Mouse (Mus musculus) thymus, postnatal 14 days (tissue): ENCODE data around the gene AC109138.7.

Experiments
- DNase-seq: peaks from one replicate; pipeline ENCODE4 v3.0.0; 2021

AC109138.7 gene

DNA sequence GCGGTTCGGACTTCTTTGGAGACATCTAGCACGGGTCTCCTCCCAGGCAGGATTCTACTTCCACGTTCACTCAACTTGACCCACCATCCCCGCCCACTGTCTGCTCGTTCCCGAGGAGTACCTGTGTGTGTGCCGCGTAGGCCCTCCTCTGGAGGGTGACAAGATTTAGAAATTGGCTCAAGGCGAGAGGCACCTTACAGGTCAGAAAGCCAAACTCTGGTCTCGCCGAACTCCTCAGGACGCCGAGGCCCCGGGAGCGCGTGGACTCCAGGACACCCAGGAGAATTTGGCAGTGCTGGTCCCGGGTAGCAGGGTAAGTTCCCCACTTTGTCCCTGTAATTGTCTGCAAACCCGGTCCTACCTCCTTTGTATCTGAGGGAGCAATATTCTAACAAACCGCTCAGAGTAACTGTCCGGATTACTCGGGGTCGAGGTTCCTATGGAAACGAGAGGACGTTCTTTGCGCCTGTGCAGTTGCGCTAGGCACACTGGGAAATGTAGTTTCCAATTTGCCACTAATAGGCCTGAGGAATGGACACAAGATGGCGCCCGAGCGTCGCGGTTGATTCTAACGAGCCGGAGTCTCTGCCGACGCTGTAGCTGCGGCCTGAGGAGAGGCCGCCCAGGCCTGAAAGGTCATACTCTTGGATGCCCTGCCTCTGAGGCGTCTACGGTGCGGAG lies 43.2 kb downstream of the AC109138.7 start:
- peak; percentile 93 for DNase-seq

DNA sequence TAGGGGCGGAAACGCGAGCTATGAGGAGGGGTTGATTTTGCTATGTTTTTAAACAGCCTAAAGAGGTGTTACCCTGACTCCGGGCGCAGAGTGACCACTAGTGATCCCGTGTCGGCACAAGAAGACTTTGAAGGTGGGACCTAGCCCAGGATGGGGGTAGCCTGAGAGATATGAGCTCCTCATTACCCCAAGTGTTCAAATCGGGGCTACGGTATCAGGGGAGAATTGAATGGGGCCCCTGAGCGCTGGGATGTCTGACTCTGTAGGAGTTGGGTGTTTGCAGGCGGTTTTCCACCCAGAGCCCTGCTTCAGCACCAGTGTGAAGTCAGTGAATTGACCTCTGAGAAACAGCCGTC lies 43.7 kb downstream of the AC109138.7 start:
- no peak for DNase-seq

DNA sequence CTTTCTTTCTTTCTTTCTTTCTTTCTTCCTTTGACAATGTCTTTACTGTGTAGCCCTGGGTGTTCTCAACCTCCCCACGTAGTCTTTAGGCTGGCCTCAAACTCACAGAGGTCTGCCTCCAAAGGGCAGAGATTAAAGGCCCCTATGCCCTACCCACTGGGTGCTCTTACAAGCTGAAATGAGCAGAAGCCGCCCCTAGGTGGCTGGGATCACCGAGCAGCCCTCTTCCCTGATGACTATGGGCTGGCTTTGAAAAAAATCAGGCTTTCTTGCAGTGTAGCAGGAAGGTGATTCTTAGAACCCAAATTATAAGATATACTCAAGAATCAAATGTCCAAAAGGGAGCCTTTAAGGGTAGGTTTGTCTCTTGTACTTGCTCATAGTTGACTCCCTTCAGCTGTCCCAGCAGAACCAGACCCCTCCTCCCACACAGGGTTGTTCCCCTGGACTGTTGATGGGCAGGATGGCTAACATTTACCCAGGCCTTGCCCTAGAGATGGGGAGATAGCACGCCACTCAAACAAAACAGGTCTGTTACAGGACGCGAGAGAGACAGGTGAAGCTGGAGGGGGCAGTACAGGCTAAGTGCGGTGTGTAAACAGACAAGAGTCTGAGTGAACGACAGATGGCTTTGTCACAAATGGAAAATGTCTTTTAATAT lies 47.0 kb downstream of the AC109138.7 start:
- peak; percentile 70 for DNase-seq

DNA sequence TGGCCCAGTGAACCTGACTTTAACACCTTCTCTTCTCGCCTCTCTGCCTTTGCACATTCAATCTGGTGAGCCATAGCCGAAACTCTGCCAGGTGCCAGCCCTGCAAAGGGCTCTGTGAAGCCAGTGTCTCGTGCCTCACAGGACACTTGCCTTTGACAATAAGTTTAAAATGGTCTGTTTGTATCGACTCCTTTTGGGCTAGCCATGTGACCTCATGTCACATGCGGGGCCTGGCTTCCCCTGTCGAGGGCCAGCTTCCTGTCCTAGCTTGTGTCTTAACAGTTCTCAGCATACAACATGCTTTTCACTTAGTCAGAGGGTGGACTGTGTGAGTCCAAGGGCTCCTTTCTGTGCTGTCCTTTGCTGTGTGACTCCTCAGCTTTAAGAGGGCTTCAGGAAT lies 48.6 kb downstream of the AC109138.7 start:
- no peak for DNase-seq

DNA sequence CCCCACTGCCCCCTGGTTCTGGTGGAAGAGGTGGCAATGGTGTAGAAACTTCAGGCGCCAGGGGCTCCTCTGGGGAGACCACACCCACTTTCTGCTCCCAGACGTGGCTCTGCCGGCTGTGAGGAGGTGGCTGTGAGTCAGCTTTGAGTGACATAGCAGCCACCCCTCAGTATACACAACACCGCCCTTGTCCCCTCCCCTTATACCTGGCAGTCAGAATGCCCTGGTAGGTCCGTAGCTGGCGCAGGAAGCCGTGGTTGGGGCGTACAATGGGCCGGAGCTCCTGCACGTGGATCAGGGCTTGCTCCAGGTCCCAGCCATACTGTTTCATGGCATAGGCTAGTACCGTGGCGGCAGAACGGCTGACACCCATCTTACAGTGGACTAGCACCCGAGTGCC lies 49.5 kb downstream of the AC109138.7 start:
- DNase-seq = no peak

DNA sequence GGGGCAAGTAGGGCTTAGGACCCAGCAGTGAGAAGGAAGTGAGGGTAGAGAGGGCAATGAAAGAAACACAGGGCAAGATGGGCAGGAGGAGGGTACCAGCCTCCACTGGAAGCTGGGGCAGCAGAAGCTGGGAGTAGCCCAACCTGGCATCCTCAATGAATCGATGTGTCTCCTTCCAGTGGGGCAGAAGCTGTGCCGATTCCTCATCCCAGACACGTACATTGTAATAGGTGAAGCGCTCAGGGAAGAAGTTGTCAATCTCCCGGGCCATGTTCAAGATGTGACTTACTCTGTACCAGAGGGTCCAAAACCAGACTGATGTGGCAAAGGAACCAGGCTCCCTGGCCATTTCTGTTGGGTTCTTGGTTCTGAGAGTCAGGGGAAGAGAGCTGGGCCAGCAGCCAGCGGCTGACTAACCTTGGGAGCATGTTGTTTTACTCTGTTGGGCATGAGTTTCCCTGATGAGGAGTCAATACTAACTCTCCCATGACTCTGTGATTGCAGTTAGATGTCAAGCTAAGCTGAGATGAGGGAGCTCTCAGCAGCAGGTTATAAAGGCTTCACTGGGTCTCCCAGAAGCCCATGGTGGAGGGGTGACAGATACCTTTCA lies 50.1 kb downstream of the AC109138.7 start:
- DNase-seq = no peak

DNA sequence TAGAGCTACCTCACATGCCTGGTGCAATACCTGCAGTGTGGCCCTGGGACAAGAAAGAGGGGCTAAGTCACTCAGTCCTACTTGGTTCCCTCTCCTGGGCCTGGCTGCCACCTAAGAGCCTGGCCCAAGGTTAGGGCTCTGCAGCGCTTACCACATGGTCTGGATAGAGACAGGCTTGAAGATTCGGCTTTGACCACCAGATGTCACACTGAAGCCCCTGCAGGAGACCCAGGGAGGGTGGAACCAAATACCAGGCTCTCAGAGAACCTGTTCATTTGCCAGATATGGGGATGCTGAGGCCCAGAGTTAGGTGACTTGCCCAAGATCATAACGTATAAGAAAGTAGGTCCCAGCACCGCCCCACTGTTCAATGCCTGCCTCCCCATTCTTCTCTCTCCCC lies 51.8 kb downstream of the AC109138.7 start:
- peak; percentile 59 for DNase-seq

DNA sequence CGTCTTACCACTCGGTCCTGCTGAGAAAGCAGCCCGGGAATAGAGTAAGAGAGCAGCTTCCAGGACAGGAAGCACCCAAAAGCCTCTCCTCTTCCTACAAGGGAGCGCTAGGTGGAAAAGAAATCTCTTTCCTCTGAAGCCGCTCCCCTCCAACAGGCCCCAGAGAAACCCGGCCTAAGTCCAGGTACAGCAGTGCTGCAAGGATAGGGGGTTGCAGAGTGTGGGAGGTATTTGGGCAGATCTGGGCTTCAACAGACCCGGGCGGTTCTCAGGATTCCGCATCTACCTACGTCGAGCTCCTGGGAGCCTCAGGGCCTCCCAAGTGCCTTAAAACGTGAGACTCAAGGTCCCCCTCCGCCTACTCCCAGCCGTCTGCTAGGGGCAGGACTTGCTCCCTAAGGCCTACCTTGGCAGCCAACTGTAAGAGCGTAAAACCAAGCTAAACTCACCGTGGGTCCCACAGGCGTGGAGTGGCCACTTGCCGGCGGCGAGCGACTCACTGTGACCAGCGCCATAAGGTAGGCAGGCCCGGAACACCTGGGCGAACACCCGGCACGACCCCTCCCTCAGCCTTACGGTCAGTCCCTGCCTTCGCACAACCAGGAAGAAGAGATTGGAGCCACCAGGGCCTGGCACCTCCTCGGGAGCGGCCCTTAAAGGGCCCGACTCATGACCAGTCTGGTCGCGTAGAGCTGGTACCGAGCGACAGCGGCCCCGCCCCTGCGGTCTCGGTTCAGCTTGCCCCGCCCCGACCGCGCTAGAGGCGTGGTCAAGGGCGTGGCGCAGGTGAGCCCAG lies 54.6 kb downstream of the AC109138.7 start, which contains the start of gene Ssh3:
Gene Ssh3, minus strand, starts transcription at position 615 of the 796 bp plus-strand sequence.
- peak; percentile 67 for DNase-seq

DNA sequence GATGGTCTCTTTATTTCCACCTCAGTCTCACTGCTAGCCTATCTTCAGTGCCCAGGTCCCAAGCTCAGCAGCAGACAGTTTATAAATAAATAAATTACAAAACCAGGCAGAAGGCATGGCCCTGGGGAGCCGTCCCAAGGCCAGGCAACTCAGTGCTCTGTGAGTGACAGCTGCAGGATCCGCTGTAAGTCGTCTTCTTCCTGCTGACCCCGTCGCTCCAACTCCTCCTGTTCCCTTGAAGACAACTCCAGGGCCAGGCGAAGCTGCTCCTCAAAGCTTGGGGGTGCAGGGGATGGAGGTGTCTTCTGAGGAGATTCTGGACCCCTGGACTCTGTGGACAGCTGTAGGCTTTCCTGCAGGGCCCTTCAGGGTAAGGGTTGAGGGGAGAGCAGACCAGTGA lies 56.0 kb downstream of the AC109138.7 start:
- no peak for DNase-seq

DNA sequence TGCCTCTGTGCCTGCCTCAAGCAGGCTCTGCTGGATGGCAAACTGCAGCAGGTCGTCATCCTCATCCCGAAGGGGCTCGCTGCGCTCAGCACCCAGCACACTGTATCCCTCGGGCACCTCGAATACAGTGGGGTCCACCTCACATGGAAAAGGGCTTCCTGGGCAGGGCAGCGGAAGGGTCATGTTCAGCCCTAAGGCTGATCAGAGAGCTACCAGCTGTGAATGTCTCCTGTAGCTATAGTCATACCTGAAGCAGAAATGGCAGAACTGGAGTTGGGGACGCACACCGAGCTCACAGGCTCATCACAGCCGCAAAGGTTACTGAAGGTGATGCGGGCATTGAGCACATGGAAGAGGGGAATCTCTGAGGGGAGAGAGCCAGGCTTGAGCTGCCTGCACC lies 56.8 kb downstream of the AC109138.7 start:
- DNase-seq = no peak

DNA sequence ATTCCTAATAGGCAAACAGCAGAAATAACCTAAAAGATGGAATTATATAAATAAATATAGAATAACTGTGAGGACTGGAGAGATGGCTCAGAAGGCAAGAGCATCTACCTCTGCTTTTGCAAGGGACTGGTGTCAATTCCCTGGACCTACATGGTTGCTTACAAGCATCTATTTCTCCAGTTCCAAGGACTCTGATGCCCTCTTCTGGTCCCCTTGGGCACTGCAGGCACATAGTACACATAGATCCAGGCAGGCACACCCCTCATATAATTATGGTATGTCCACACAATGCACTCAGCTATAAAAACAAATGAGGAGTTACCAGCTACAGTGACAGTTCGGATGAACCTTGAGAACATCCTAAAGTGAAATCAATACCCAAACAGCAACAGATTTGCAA lies 65.3 kb downstream of the AC109138.7 start:
- DNase-seq = no peak

DNA sequence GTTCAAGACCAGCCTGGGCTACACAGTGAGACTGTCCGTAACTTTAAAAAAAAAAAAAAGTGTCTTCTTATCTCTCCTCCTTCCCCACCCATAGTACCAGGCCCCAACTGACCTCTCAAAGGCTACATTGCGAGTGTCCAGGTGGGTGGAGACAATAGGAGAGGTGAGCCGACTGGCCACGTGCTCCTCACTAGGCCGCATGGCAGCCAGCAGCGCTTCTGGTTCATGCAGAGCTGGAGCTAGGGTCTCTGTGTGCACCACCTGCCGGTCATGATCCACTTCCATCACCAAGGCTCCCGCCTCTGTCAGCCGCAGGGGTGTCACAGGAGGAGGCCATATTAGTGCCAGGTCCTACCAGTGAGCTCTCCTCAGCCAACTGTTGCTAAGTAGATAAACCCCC lies 66.3 kb downstream of the AC109138.7 start:
- DNase-seq = no peak
